Mouse (Mus musculus) MEL (cell line): ENCODE measurements around the gene Dvl2. TPM values are rescaled to one million over a fixed set of nuclear protein-coding genes. Genes with fewer than 3 reads are reported as not detected.

Experiments
- DNase-seq: peaks from one replicate; pipeline ENCODE4 v3.0.0; 2011; ENCODE audit warnings: low read depth, low spot score
- H3K27ac ChIP-seq: 2 replicates; pipeline ENCODE4 v1.5.1; 2012; ENCODE audit warnings: low read depth, mild to moderate bottlenecking, control low read depth, low read length, moderate library complexity; ENCODE audit not compliant: control insufficient read depth
- H3K27me3 ChIP-seq, 2 experiments: fragments of 150-350 bp in 1 of 2; sonication (generic) in 1 of 2; 2 replicates each; pipeline ENCODE4 v1.6.1; 2012; ENCODE audit warnings: low read length in 2 of 2, mild to moderate bottlenecking in 2 of 2, improper control_type of control experiment in 1 of 2, moderate library complexity in 1 of 2; ENCODE audit not compliant: insufficient read depth in 2 of 2, control insufficient read depth in 1 of 2
- H3K36me3 ChIP-seq, 2 experiments: 2 replicates each; pipeline ENCODE4 v1.6.1; 2012 to 2014; ENCODE audit warnings: low read length in 2 of 2, improper control_type of control experiment in 1 of 2, inconsistent platforms in 1 of 2, mild to moderate bottlenecking in 1 of 2; ENCODE audit not compliant: insufficient read depth in 2 of 2, control insufficient read depth in 1 of 2
- H3K4me1 ChIP-seq, 2 experiments: fragments of 150-350 bp in 1 of 2; sonication (generic) in 1 of 2; 2 replicates each; pipeline ENCODE4 v1.6.1; 2012; ENCODE audit warnings: low read length in 2 of 2, improper control_type of control experiment in 1 of 2, mild to moderate bottlenecking in 1 of 2; ENCODE audit not compliant: insufficient read depth in 2 of 2, control insufficient read depth in 1 of 2
- H3K4me3 ChIP-seq, 2 experiments: fragments of 150-350 bp in 1 of 2; sonication (generic) in 1 of 2; 2 replicates each; pipeline ENCODE4 v1.5.1; 2012; ENCODE audit warnings: low read depth in 2 of 2, low read length in 2 of 2, mild to moderate bottlenecking in 2 of 2, moderate library complexity in 2 of 2, control low read depth in 1 of 2, improper control_type of control experiment in 1 of 2; ENCODE audit not compliant: control insufficient read depth in 1 of 2, insufficient read depth in 1 of 2
- H3K79me2 ChIP-seq: 2 replicates; pipeline ENCODE4 v1.6.1; 2012; ENCODE audit warnings: mild to moderate bottlenecking, low read length, moderate library complexity; ENCODE audit not compliant: control insufficient read depth, poor library complexity, insufficient read depth
- H3K9ac ChIP-seq: 2 replicates; pipeline ENCODE4 v1.6.1; 2012; ENCODE audit warnings: low read depth, mild to moderate bottlenecking, control low read depth, low read length, moderate library complexity; ENCODE audit not compliant: control insufficient read depth, poor library complexity, severe bottlenecking
- H3K9me3 ChIP-seq: fragments of 150-350 bp; sonication (generic); replicated peaks from 2 replicates; pipeline ENCODE4 v1.6.1; 2012; ENCODE audit warnings: mild to moderate bottlenecking, low read length, improper control_type of control experiment, moderate library complexity; ENCODE audit not compliant: insufficient read depth
- CHD2 ChIP-seq: IDR thresholded peaks from 2 replicates; pipeline ENCODE4 v1.6.1; 2011; ENCODE audit warnings: low read length, improper control_type of control experiment
- CTCF ChIP-seq, 3 experiments: IDR thresholded peaks in 2 of 3; conservative IDR thresholded peaks in 1 of 3; 2 replicates each; pipeline ENCODE4 v1.5.1; 2011 to 2012; ENCODE audit warnings: low read length in 3 of 3, low read depth in 2 of 3, mild to moderate bottlenecking in 2 of 3, improper control_type of control experiment in 1 of 3, inconsistent platforms in 1 of 3, mixed read lengths in 1 of 3, moderate library complexity in 1 of 3; ENCODE audit not compliant: control insufficient read depth in 1 of 3, insufficient read depth in 1 of 3, poor library complexity in 1 of 3, severe bottlenecking in 1 of 3
- E2F4 ChIP-seq: IDR thresholded peaks from 2 replicates; pipeline ENCODE4 v1.6.1; 2011; ENCODE audit warnings: low read depth, low read length, improper control_type of control experiment, borderline replicate concordance
- EP300 ChIP-seq, 2 experiments: IDR thresholded peaks; 2 replicates each; pipeline ENCODE4 v1.6.1; 2011; ENCODE audit warnings: improper control_type of control experiment in 2 of 2, low read length in 2 of 2, low read depth in 1 of 2, mild to moderate bottlenecking in 1 of 2
- ETS1 ChIP-seq: IDR thresholded peaks from 2 replicates; pipeline ENCODE4 v1.6.1; 2012; ENCODE audit warnings: low read depth, mild to moderate bottlenecking, inconsistent platforms, low read length, improper control_type of control experiment, moderate library complexity
- HCFC1 ChIP-seq: IDR thresholded peaks from 2 replicates; pipeline ENCODE4 v1.6.1; 2012; ENCODE audit warnings: low read depth, mild to moderate bottlenecking, inconsistent platforms, low read length, improper control_type of control experiment, moderate library complexity
- MAFK ChIP-seq: IDR thresholded peaks from 2 replicates; pipeline ENCODE4 v1.6.1; 2011; ENCODE audit warnings: low read depth, mild to moderate bottlenecking, low read length, improper control_type of control experiment, borderline replicate concordance
- MAZ ChIP-seq: IDR thresholded peaks from 2 replicates; pipeline ENCODE4 v1.6.1; 2012; ENCODE audit warnings: low read depth, mild to moderate bottlenecking, inconsistent platforms, low read length, improper control_type of control experiment
- MEF2A ChIP-seq: IDR thresholded peaks from 2 replicates; pipeline ENCODE4 v1.6.1; 2014; ENCODE audit warnings: low read depth, mild to moderate bottlenecking, inconsistent platforms, low read length, improper control_type of control experiment; ENCODE audit not compliant: poor library complexity, insufficient replicate concordance, severe bottlenecking; ENCODE audit errors: extremely low read depth
- MXI1 ChIP-seq: IDR thresholded peaks from 2 replicates; pipeline ENCODE4 v1.6.1; 2011; ENCODE audit warnings: mild to moderate bottlenecking, low read depth, low read length, improper control_type of control experiment
- MYC ChIP-seq: IDR thresholded peaks from 2 replicates; pipeline ENCODE4 v1.6.1; 2011; ENCODE audit warnings: low read depth, mild to moderate bottlenecking, low read length, improper control_type of control experiment, moderate library complexity
- NRF1 ChIP-seq: IDR thresholded peaks from 2 replicates; pipeline ENCODE4 v1.6.1; 2014; ENCODE audit warnings: low read depth, mild to moderate bottlenecking, inconsistent platforms, low read length, improper control_type of control experiment, moderate library complexity; ENCODE audit not compliant: poor library complexity, insufficient read depth, severe bottlenecking
- SIN3A ChIP-seq: IDR thresholded peaks from 2 replicates; pipeline ENCODE4 v1.6.1; 2012; ENCODE audit warnings: low read length, improper control_type of control experiment, inconsistent platforms
- TCF12 ChIP-seq: IDR thresholded peaks from 2 replicates; pipeline ENCODE4 v1.6.1; 2014; ENCODE audit warnings: low read depth, mild to moderate bottlenecking, inconsistent platforms, low read length, improper control_type of control experiment, moderate library complexity
- USF1 ChIP-seq: IDR thresholded peaks from 2 replicates; pipeline ENCODE4 v1.6.1; 2014; ENCODE audit warnings: low read depth, mild to moderate bottlenecking, inconsistent platforms, low read length, improper control_type of control experiment, moderate library complexity
- ZKSCAN1 ChIP-seq: IDR thresholded peaks from 2 replicates; pipeline ENCODE4 v1.6.1; 2012; ENCODE audit warnings: low read depth, mild to moderate bottlenecking, inconsistent platforms, low read length, improper control_type of control experiment, moderate library complexity
- ZMIZ1 ChIP-seq: IDR thresholded peaks from 2 replicates; pipeline ENCODE4 v1.6.1; 2012; ENCODE audit warnings: low read depth, mild to moderate bottlenecking, inconsistent platforms, low read length, improper control_type of control experiment, moderate library complexity
- polyA plus RNA-seq, 2 experiments: library from polyadenylated mRNA; stranded (reverse) in 1 of 2; unstranded in 1 of 2; fragments of >175 nt in 1 of 2; fragments of >200 nt in 1 of 2; gene quantifications; 2 replicates each; pipeline versions ENCODE4 v1.2.1 to v1.2.4; 2012; ENCODE audit warnings: low replicate concordance in 2 of 2, low read depth in 1 of 2; ENCODE audit not compliant: insufficient read length in 2 of 2, insufficient read depth in 1 of 2, missing spikeins in 1 of 2
- total RNA-seq: library from RNA; depleted of rRNA; stranded (reverse); fragments of 300-350 nt; gene quantifications from 2 replicates; pipeline ENCODE4 v1.2.3, GENCODE M21; 2012

The Dvl2 gene
- total and polyA plus RNA-seq, 3 experiments, result 38.5 to 40.1 TPM; not detected in 1

DNA sequence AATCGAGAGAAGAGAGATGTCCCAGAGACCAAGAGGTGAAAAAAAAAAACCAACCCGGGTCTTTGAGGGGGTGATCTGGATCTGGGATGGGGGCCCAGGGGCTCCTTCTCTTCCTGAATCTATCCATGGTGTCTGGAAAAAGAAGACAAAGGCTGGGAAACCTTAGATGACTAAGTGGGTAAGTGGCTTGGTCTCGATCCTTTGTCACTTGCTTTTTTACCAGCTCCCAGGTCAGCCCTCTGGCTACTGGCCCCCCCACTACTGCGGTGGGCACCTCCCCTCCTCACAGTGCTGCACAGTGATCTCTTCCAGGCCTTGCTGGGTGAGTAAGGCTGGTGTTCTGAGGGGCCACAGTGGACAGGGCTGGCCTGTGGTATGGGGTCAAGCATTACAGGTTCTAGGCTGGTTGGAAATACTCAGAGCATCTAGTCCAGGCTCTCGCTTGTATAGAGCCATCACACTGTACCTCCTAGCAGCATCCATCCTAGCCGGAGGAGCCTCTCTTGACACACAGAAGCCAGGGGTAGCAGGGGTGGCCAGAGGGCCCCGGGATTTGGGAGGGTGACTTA, 16.9 kb downstream of the Dvl2 start:
- Histone ChIP-seq H3K36me3 (peaks cover 0 to 40% of the 10 kb centered on the region in 2 experiments; a peak in 2 of 4 replicates), H3K79me2 (peaks cover 28% of the 10 kb centered on the region), H3K9ac (peak overlapping the region; percentile 69), H3K27me3 (no peaks in the 10 kb centered on the region), H3K4me1 (peaks cover 6 to 38% of the 10 kb centered on the region in 2 experiments), H3K9me3 (no peaks in the 10 kb centered on the region), H3K27ac (peak overlapping the region; percentile 48)
- DNase-seq, result no peak
- TF ChIP-seq USF1 (no peak), CTCF (IDR thresholded peaks at IDR 0.05 in 2 of 3, conservative IDR thresholded peaks at IDR 0.05 in 1 of 3; ENCODE audit: control insufficient read depth in 1 of 3, insufficient read depth in 1 of 3, low read depth in 2 of 3, low read length in 3 of 3, poor library complexity in 1 of 3, severe bottlenecking in 1 of 3) (no peak), MXI1 (no peak), E2F4 (no peak), ZMIZ1 (no peak), MYC (no peak), MEF2A (no peak), ZKSCAN1 (no peak), MAFK (no peak)
- TF ChIP-seq, all 39 proteins: peak for 0
- H3K4me3 ChIP-seq, result peak overlapping the region in 1 of 2 experiments; percentile 54; a peak in 2 of 4 replicates

DNA sequence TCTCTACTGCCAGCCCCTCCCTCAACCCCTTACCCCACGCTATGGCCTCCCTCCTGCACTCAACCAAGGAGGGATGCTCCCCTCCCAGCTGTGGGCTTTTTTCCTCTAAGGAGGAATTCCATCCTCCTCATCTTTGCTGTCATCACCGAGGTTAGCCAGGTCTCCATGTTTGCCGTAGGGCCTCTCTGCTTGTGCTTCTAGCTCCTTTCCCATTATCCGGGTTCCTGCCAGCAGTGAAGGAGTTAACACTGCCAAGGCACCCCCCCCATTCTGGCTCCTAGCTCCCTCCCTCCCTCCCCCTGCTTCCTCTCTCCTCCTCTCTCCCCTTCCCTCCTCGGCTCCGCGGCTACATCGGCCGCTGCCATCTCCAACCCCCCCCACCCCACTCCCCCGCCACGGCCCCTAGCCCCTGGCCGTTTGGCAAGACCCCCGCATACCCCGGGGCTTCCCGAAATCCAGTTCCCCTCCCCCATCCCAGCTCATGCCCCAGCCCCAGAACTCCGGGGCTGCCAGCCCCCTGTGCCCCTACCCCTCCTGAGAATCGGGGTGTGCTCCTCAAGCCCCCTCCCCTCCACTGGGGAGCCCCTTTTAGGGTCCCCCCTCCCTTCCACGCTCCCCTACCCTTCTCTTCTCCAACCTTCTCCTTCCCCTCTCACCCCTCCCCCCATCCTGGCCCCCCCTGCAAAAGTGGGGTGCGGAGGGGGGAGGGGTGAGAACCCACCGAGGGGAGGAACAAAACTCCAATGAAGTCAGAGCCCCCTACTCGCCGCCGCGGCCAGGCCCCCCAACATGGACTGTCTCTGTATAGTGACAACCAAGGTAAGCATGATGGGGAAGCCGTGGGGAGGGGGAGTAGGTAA, 18.0 kb downstream of the Dvl2 start:
- peaks cover 6 to 38% of the 10 kb centered on the region in 2 experiments for H3K4me1 ChIP-seq
- H3K27ac ChIP-seq, result peak overlapping the region; percentile 67

More for the DNA sequence above, 18.0 kb downstream of the Dvl2 start:
- H3K27me3 ChIP-seq, result no peaks in the 10 kb centered on the region
- no peaks in the 10 kb centered on the region for H3K9me3 ChIP-seq
- H3K9ac ChIP-seq, result peak overlapping the region; percentile 70
- H3K36me3 ChIP-seq, result peaks cover 0 to 40% of the 10 kb centered on the region in 2 experiments; a peak in 2 of 4 replicates
- peak; percentile 87 for DNase-seq
- peak overlapping the region; percentile 54 to 64 for H3K4me3 ChIP-seq
- H3K79me2 ChIP-seq, result peaks cover 28% of the 10 kb centered on the region
- peak; percentile 73 for TF ChIP-seq HCFC1
- 0 out of 2 replicates have a peak, but pooled peaks have one; percentile 17 for TF ChIP-seq CHD2
- peak; percentile 82 for TF ChIP-seq SIN3A
- no peak for TF ChIP-seq MYC
- TF ChIP-seq NRF1, result no peak
- 0 out of 2 replicates have a peak, but pooled peaks have one; percentile 17 for TF ChIP-seq ETS1
- peak; percentile 92 for TF ChIP-seq MAZ
- TF ChIP-seq EP300 (IDR thresholded peaks at IDR 0.05; ENCODE audit: low read depth in 1 of 2, low read length in 2 of 2), result peak in 1 of 2 experiments; percentile 18; a peak in 1 of 4 replicates
- TF ChIP-seq TCF12, result peak; percentile 25; the same call in 1 of the 2 replicates
